ENCODE assay signal across 30 mouse cellular contexts in genomic region chr11:89041073-89041472, GRCm38 (mm10). TPM values are rescaled to one million over a fixed set of nuclear protein-coding genes. Genes with fewer than 3 reads are reported as not detected.
"Had no signal": no experiment of that assay in that cellular context is flagged by ENCODE, and none has a peak within 500 bp of the region (broad histone marks: within the 10 kb centered on the region; RNA-seq: fewer than 3 reads in every experiment).

No protein-coding gene starts in this region.

RNA-seq across cellular contexts. Expression of gene Gm525, which starts 32.6 kb away (rescaled TPM):
- total RNA-seq: heart, postnatal 10 days; heart, postnatal 14 days; heart, postnatal 25 days; heart, postnatal 36 days; heart, postnatal 4 days; hematopoietic stem cell, adult 5-6 weeks; hindbrain, postnatal 0 days; layer of hippocampus, adult 18-20 months; layer of hippocampus, adult 2 months; layer of hippocampus, adult 8-10 months; layer of hippocampus, postnatal 10 days; layer of hippocampus, postnatal 14 days; layer of hippocampus, postnatal 25 days; layer of hippocampus, postnatal 36 days; left cerebral cortex, adult 18-20 months; left cerebral cortex, adult 8-10 months had no signal
- polyA plus RNA-seq: heart, embryonic 11.5 days; heart, embryonic 12.5 days; heart, embryonic 13.5 days; heart, embryonic 14.5 days; heart, postnatal 0 days; hindbrain, embryonic 10.5 days; hindbrain, embryonic 11.5 days; hindbrain, embryonic 13.5 days; hindbrain, embryonic 14.5 days; hindbrain, embryonic 15.5 days; hindbrain, embryonic 16.5 days; inflammation-experienced regulatory T-cells, adult 6 months; kidney, embryonic 14.5 days; kidney, embryonic 15.5 days had no signal
